Mouse (Mus musculus) limb, embryonic 13.5 days (tissue): ENCODE results near the gene Arfgap2. TPM values are rescaled to one million over a fixed set of nuclear protein-coding genes. Genes with fewer than 3 reads are reported as not detected.

Experiments used
- ATAC-seq: fragments of 200-750 bp; cut with Nextera tagmentation; 2 replicates; pipeline ENCODE4 v1.8.0; 2017; ENCODE audit warnings: low read depth, moderate number of reproducible peaks, moderate TSS enrichment; ENCODE audit not compliant: low FRiP score
- H3K27ac ChIP-seq: fragments of 300-500 bp; sonication (generic); 2 replicates; pipeline ENCODE4 v1.5.1; 2015; ENCODE audit warnings: inconsistent platforms, mild to moderate bottlenecking, moderate library complexity
- H3K27me3 ChIP-seq: fragments of 300-500 bp; sonication (generic); 2 replicates; pipeline ENCODE4 v1.6.1; 2015; ENCODE audit warnings: mild to moderate bottlenecking, inconsistent platforms
- H3K36me3 ChIP-seq: fragments of 300-500 bp; sonication (generic); 2 replicates; pipeline ENCODE4 v1.6.1; 2015; ENCODE audit warnings: inconsistent platforms, mild to moderate bottlenecking, moderate library complexity
- H3K4me1 ChIP-seq: fragments of 300-500 bp; sonication (generic); 2 replicates; pipeline ENCODE4 v1.6.1; 2015; ENCODE audit warnings: inconsistent platforms
- H3K4me2 ChIP-seq: fragments of 300-500 bp; sonication (generic); replicated peaks from 2 replicates; pipeline ENCODE4 v1.6.1; 2015; ENCODE audit warnings: inconsistent platforms, mild to moderate bottlenecking, moderate library complexity
- H3K4me3 ChIP-seq: fragments of 300-500 bp; sonication (generic); 2 replicates; pipeline ENCODE4 v1.5.1; 2015; ENCODE audit warnings: moderate library complexity, mild to moderate bottlenecking, inconsistent platforms
- H3K9ac ChIP-seq: fragments of 300-500 bp; sonication (generic); 2 replicates; pipeline ENCODE4 v1.6.1; 2015; ENCODE audit warnings: mild to moderate bottlenecking, inconsistent platforms
- H3K9me3 ChIP-seq: fragments of 300-500 bp; sonication (generic); 2 replicates; pipeline ENCODE4 v1.6.1; 2016; ENCODE audit warnings: inconsistent platforms
- WGBS: fragments of 180-500 bp; shearing (Covaris S2); methylation state at CpG from one replicate; pipeline ENCODE4 v1.1.7; 2015; 5-methylcytosine and 5-hydroxymethylcytosine counted together
- polyA plus RNA-seq: library from polyadenylated mRNA; unstranded; fragments of >200 nt; fragmentation: Nextera tagmentation; extraction: Ambion mirVana; gene quantifications from 2 replicates; pipeline ENCODE4 v1.2.1, GENCODE M21; 2015

The Arfgap2 gene
- polyA plus RNA-seq, 1 experiment from 2014 or later: 89.0 TPM

DNA sequence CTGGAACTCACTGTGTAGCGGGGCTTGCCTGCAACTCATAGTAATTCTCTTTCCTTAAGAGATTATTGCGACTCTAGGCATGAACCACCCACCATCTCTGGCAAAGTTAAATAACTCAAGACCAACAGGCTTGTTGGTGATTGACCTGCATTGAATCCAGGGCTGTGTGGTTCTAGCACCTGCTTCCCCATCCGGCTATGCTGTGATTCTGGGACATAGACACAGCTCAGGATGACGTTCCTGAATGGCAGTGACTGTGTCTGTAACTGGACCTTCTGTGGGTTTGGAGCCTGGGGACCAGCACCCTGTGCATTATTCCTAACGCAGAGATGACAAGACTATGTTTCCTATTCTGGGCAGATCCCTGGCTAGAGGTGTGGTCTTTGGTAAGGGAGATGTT is 31.1 kb downstream of the Arfgap2 start:
- Histone ChIP-seq H3K4me3 (no peak overlapping the region), H3K36me3 (no peaks in the 10 kb centered on the region; the same call in 1 of the 2 replicates), H3K9ac (no peak overlapping the region), H3K4me1 (peaks cover 17% of the 10 kb centered on the region), H3K4me2 (no peak overlapping the region), H3K27me3 (no peaks in the 10 kb centered on the region), H3K9me3 (no peaks in the 10 kb centered on the region), H3K27ac (no peak overlapping the region)
- no peak for ATAC-seq
- WGBS: 88% methylated on average over 5 of the region's 5 CpGs

- no peak overlapping the region for H3K4me3 ChIP-seq
- no peaks in the 10 kb centered on the region for H3K27me3 ChIP-seq
- peaks cover 4% of the 10 kb centered on the region; the same call in 1 of the 2 replicates for H3K36me3 ChIP-seq
- H3K27ac ChIP-seq: peak overlapping the region; percentile 39
- H3K4me2 ChIP-seq: no peak overlapping the region
- H3K9ac ChIP-seq: no peak overlapping the region
- peak; percentile 80 for ATAC-seq
- H3K9me3 ChIP-seq: no peaks in the 10 kb centered on the region
- 42% methylated on average over 3 of the region's 3 CpGs for WGBS
- H3K4me1 ChIP-seq: peaks cover 8% of the 10 kb centered on the region
Measured at GRCm38 (mm10) chr2:91299156-91299555, 34.4 kb downstream of the Arfgap2 start.

GRCm38 (mm10) chr2:91300784-91301183 is 36.0 kb downstream of the Arfgap2 start:
- no peak overlapping the region for H3K9ac ChIP-seq
- H3K4me3 ChIP-seq: no peak overlapping the region
- H3K27ac ChIP-seq: no peak overlapping the region
- H3K27me3 ChIP-seq: no peaks in the 10 kb centered on the region
- H3K36me3 ChIP-seq: peaks cover 7% of the 10 kb centered on the region; the same call in 1 of the 2 replicates
- H3K9me3 ChIP-seq: no peaks in the 10 kb centered on the region
- H3K4me1 ChIP-seq: peaks cover 8% of the 10 kb centered on the region
- H3K4me2 ChIP-seq: no peak overlapping the region
- 92% methylated on average over 2 of the region's 2 CpGs for WGBS
- ATAC-seq: no peak

GRCm38 (mm10) chr2:91301836-91302235 is 37.1 kb downstream of the Arfgap2 start:
- H3K36me3 ChIP-seq: peaks cover 7% of the 10 kb centered on the region; the same call in 1 of the 2 replicates
- no peak overlapping the region for H3K4me3 ChIP-seq
- ATAC-seq: no peak
- H3K27me3 ChIP-seq: no peaks in the 10 kb centered on the region
- H3K4me1 ChIP-seq: peaks cover 8% of the 10 kb centered on the region
- 81% methylated on average over 2 of the region's 2 CpGs for WGBS
- H3K9ac ChIP-seq: no peak overlapping the region
- H3K4me2 ChIP-seq: no peak overlapping the region
- no peaks in the 10 kb centered on the region for H3K9me3 ChIP-seq
- H3K27ac ChIP-seq: no peak overlapping the region

GRCm38 (mm10) chr2:91302845-91303244 is 38.1 kb downstream of the Arfgap2 start:
- Histone ChIP-seq H3K4me1 (peaks cover 8% of the 10 kb centered on the region), H3K9ac (no peak overlapping the region), H3K36me3 (peaks cover 7% of the 10 kb centered on the region; the same call in 1 of the 2 replicates), H3K9me3 (no peaks in the 10 kb centered on the region), H3K27ac (no peak overlapping the region), H3K4me3 (no peak overlapping the region), H3K4me2 (no peak overlapping the region), H3K27me3 (no peaks in the 10 kb centered on the region)
- 76% methylated on average over 3 of the region's 3 CpGs for WGBS
- no peak for ATAC-seq

DNA sequence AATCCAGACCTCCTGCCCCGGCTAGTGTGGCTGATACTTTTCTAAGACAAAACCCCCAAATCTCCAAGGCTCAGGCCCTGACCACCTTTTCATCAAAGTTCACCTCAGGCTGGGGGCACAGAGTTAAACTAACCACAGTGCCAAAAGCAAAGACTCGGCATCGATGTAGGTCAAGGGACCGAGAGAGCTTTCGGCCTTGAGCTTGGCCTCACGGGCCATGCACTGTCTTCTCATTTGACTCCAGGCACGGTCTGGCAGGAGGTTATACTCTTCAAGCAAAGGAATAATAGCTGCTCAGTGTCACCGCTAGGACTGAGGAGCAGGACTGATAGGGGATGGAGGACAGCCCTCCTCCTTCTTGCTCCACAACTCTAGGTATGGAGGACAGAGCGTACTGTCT is 41.2 kb downstream of the Arfgap2 start:
- no peak for ATAC-seq
- H3K4me3 ChIP-seq: no peak overlapping the region
- H3K9ac ChIP-seq: no peak overlapping the region
- 90% methylated on average over 9 of the region's 9 CpGs for WGBS
- H3K27me3 ChIP-seq: no peaks in the 10 kb centered on the region
- no peak overlapping the region for H3K4me2 ChIP-seq
- H3K27ac ChIP-seq: no peak overlapping the region
- H3K9me3 ChIP-seq: no peaks in the 10 kb centered on the region
- H3K36me3 ChIP-seq: peaks cover 7% of the 10 kb centered on the region; the same call in 1 of the 2 replicates
- H3K4me1 ChIP-seq: no peaks in the 10 kb centered on the region

DNA sequence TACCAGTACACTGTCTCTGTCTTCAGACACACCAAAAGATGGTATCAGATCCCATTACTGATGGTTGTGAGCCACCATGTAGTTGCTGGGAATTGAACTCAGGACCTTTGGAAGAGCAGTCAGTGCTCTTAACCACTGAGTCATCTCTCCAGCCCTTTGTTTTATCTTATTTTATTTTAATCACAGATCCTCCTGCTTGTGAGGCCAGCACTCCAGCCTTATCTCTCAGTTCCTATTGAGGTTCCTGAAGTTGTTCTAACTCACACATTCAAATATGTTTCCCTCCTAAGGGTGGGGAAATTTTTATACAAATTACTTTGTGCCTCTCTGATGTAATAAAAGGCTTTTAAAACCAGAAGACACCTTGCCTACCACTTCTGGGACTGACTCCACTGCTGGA is 41.8 kb downstream of the Arfgap2 start:
- Histone ChIP-seq H3K27me3 (no peaks in the 10 kb centered on the region), H3K36me3 (peaks cover 7% of the 10 kb centered on the region; the same call in 1 of the 2 replicates), H3K4me1 (no peaks in the 10 kb centered on the region), H3K9ac (no peak overlapping the region), H3K9me3 (no peaks in the 10 kb centered on the region), H3K27ac (no peak overlapping the region), H3K4me2 (no peak overlapping the region), H3K4me3 (no peak overlapping the region)
- no peak for ATAC-seq

DNA sequence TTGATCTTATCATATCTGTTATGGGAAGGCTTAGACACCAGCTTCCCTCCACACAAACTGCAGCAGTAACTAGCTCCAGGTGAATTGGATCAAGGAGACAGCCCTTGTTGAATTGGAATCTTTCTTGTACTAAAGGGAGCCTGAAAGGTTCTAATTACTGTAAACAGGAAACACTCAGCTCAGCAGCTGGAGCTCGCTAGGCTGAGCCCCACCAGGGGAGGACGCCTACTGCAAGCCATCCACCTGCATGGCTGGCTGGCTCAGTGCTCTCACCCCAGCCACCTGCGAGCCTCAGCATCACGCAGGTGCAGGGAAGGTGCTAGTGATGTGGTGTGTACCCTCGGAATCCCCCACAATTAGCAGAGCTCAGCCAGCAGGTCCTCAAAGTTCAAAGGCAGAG is 43.9 kb downstream of the Arfgap2 start:
- no peak for ATAC-seq

GRCm38 (mm10) chr2:91309546-91309945 is 44.8 kb downstream of the Arfgap2 start:
- no peaks in the 10 kb centered on the region for H3K27me3 ChIP-seq
- no peak overlapping the region for H3K4me2 ChIP-seq
- H3K27ac ChIP-seq: no peak overlapping the region
- no peaks in the 10 kb centered on the region for H3K36me3 ChIP-seq
- H3K4me1 ChIP-seq: no peaks in the 10 kb centered on the region
- no peak overlapping the region for H3K4me3 ChIP-seq
- no peak for ATAC-seq
- no peaks in the 10 kb centered on the region for H3K9me3 ChIP-seq
- WGBS: 20% methylated on average over 3 of the region's 3 CpGs
- no peak overlapping the region for H3K9ac ChIP-seq

More for the DNA sequence above, 43.9 kb downstream of the Arfgap2 start:
- H3K27ac ChIP-seq: no peak overlapping the region
- H3K27me3 ChIP-seq: no peaks in the 10 kb centered on the region
- H3K4me1 ChIP-seq: no peaks in the 10 kb centered on the region
- no peak overlapping the region for H3K9ac ChIP-seq
- no peak overlapping the region for H3K4me3 ChIP-seq
- WGBS: 10% methylated on average over 5 of the region's 5 CpGs
- H3K9me3 ChIP-seq: no peaks in the 10 kb centered on the region
- no peak overlapping the region for H3K4me2 ChIP-seq
- peaks cover 7% of the 10 kb centered on the region; the same call in 1 of the 2 replicates for H3K36me3 ChIP-seq

DNA sequence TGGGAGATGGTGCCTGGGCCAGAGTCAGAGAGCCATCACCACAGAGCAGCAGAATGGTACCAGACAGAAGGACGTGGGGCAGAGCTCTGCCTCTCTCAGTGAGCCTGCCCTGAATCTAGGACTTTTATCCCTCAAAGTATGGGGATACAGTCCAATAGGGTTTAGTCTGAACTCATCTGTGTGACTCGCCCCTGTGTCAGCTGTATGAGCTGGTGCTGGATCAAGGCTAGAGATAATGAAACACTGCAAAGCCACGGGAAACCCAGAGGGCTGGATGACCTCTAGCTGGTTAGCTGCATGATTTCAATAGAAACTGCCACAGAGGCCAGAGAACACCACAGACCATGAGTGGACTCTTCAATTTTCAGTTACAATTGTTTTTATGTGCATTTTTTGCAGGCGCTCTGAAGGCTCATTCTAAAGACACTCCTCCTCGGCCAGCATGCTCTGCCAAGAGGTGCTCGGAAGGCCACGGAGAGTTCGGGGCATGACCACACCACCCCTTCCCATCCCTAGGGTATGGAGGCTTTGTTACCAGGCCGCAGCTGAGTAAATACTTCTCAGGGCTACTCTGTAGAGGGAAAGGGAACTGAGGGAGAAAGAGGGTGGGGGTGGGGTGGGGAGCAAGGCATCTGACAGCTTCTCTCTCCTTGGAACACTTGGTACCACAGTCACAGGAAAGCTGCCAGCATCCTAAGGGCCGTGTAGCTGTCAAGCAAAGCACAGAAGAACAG is 48.0 kb downstream of the Arfgap2 start:
- H3K9me3 ChIP-seq: no peaks in the 10 kb centered on the region
- WGBS: 65% methylated on average over 10 of the region's 10 CpGs
- no peak overlapping the region for H3K4me3 ChIP-seq
- H3K27ac ChIP-seq: no peak overlapping the region
- no peaks in the 10 kb centered on the region for H3K36me3 ChIP-seq
- no peaks in the 10 kb centered on the region for H3K27me3 ChIP-seq
- H3K4me2 ChIP-seq: no peak overlapping the region
- no peaks in the 10 kb centered on the region for H3K4me1 ChIP-seq
- no peak for ATAC-seq
- H3K9ac ChIP-seq: no peak overlapping the region

DNA sequence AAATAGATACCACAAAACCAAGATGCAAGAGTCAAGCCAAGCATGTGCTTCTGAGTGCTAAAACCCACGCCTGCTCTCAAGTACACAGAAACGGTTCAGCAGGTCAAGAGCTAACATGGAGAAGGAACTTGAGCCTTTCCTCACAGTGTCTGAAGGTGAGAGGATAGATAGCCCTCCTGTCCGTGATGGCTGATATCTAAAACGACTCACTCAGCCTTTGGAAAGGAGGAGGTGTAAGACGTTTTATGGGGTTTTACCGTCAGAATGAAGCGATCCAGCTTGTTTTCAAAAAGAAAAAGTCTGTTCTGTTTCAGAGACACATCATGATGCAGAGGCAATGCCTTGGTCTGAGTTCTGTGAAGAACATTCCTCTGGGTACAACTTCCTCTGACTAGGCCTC is 49.4 kb downstream of the Arfgap2 start:
- 72% methylated on average over 7 of the region's 7 CpGs for WGBS
- no peak overlapping the region for H3K27ac ChIP-seq
- H3K4me2 ChIP-seq: no peak overlapping the region
- ATAC-seq: no peak
- H3K27me3 ChIP-seq: no peaks in the 10 kb centered on the region
- no peaks in the 10 kb centered on the region for H3K4me1 ChIP-seq
- no peak overlapping the region for H3K4me3 ChIP-seq
- H3K36me3 ChIP-seq: no peaks in the 10 kb centered on the region
- H3K9me3 ChIP-seq: no peaks in the 10 kb centered on the region
- H3K9ac ChIP-seq: no peak overlapping the region

GRCm38 (mm10) chr2:91320559-91321529 is 56.1 kb downstream of the Arfgap2 start:
- WGBS: 82% methylated on average over 10 of the region's 10 CpGs
- H3K4me1 ChIP-seq: no peaks in the 10 kb centered on the region
- ATAC-seq: no peak

More at GRCm38 (mm10) chr2:91320559-91321529, 56.1 kb downstream of the Arfgap2 start:
- H3K9ac ChIP-seq: no peak overlapping the region
- H3K27ac ChIP-seq: no peak overlapping the region
- no peak overlapping the region for H3K4me3 ChIP-seq
- H3K9me3 ChIP-seq: no peaks in the 10 kb centered on the region
- no peak overlapping the region for H3K4me2 ChIP-seq
- H3K27me3 ChIP-seq: no peaks in the 10 kb centered on the region
- no peaks in the 10 kb centered on the region for H3K36me3 ChIP-seq
